Mouse (Mus musculus) embryonic fibroblast, embryonic 13.5 days (primary cell): ENCODE measurements at regions not wholly inside any gene's neighbourhood (a gene's known extent, or its start where the extent isn't known, plus 50 kb on each side); places are given as distances from the start of the nearest gene placed in this dataset.

Source experiments
- CTCF ChIP-seq: IDR thresholded peaks from 2 replicates; pipeline ENCODE4 v1.5.1; 2011; ENCODE audit warnings: mild to moderate bottlenecking, control low read depth, low read length, moderate library complexity, borderline replicate concordance; ENCODE audit not compliant: insufficient read depth
- POLR2A ChIP-seq: IDR thresholded peaks from 2 replicates; pipeline ENCODE4 v1.6.1; 2011; ENCODE audit warnings: low read depth, mild to moderate bottlenecking, control low read depth, low read length, moderate library complexity

DNA sequence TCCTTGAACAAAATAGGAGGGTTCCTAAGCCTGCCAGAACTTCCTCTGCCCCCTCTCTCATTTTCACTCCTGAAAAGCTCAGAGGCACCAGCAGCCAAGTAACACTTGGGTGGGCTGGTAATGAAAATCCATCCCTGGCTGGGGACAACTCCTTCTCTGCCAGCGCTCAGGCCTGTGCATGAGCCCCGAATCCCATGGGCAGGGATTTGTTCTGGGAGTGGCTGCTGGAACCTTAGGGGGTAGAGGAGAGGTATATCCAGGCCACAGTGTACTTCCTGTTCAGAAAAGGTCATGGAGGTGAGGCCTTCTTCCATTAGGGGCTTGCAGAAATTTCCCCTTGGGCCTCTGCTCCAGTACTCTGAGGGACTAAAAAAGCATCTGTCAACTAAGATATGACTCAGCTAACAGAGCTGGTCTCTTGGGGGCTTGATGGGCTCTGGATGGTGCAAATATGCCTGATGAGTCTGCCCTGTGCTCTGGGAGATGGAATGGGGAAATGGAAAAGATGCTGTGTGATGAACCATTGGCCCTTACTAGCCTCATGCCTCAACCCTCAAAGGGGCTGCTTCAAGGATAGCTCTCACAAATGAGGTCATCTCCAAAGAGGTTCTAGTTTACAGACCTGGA, 284.2 kb upstream of the Gm21798 start:
- TF ChIP-seq POLR2A (no peak), CTCF (no peak)
